Mouse (Mus musculus) hindbrain, embryonic 11.5 days (tissue): ENCODE data around the gene Tpm4. TPM values are rescaled to one million over a fixed set of nuclear protein-coding genes. Genes with fewer than 3 reads are reported as not detected.

Experiments
- ATAC-seq: fragments of 200-750 bp; cut with Nextera tagmentation; 2 replicates; pipeline ENCODE4 v1.8.0; 2017; ENCODE audit warnings: mild to moderate bottlenecking, moderate TSS enrichment, moderate library complexity; ENCODE audit not compliant: low FRiP score
- DNase-seq: peaks from one replicate; pipeline ENCODE4 v3.0.0-alpha.2; 2015; ENCODE audit warnings: low spot score
- H3K27ac ChIP-seq: fragments of 300-500 bp; sonication (generic); 2 replicates; pipeline ENCODE4 v1.5.1; 2014; ENCODE audit warnings: mild to moderate bottlenecking, low read depth, low read length
- H3K27me3 ChIP-seq: fragments of 300-500 bp; sonication (generic); 2 replicates; pipeline ENCODE4 v1.6.1; 2014; ENCODE audit warnings: mild to moderate bottlenecking, low read length, moderate library complexity, mixed read lengths; ENCODE audit not compliant: control insufficient read depth, insufficient read depth
- H3K36me3 ChIP-seq: fragments of 300-500 bp; sonication (generic); 2 replicates; pipeline ENCODE4 v1.6.1; 2014; ENCODE audit warnings: mild to moderate bottlenecking, low read length, moderate library complexity, mixed read lengths; ENCODE audit not compliant: control insufficient read depth, insufficient read depth
- H3K4me1 ChIP-seq: fragments of 300-500 bp; sonication (generic); replicated peaks from 2 replicates; pipeline ENCODE4 v1.6.1; 2014; ENCODE audit warnings: low read length, mixed read lengths; ENCODE audit not compliant: control insufficient read depth, insufficient read depth
- H3K4me2 ChIP-seq: fragments of 300-500 bp; sonication (generic); replicated peaks from 2 replicates; pipeline ENCODE4 v1.6.1; 2014; ENCODE audit warnings: mild to moderate bottlenecking, low read depth, low read length
- H3K4me3 ChIP-seq: fragments of 300-500 bp; sonication (generic); 2 replicates; pipeline ENCODE4 v1.5.1; 2014; ENCODE audit warnings: low read depth, low read length
- H3K9ac ChIP-seq: fragments of 300-500 bp; sonication (generic); 2 replicates; pipeline ENCODE4 v1.6.1; 2014; ENCODE audit warnings: low read depth, low read length
- H3K9me3 ChIP-seq: fragments of 300-500 bp; sonication (generic); 2 replicates; pipeline ENCODE4 v1.6.1; 2016; ENCODE audit warnings: low read length; ENCODE audit not compliant: control insufficient read depth
- WGBS: fragments of 180-500 bp; shearing (Covaris S2); extraction: QIAGEN DNeasy Blood & Tissue Kit; methylation state at CpG from one replicate; pipeline ENCODE4 v1.1.7; 2014; 5-methylcytosine and 5-hydroxymethylcytosine counted together
- polyA plus RNA-seq: library from polyadenylated mRNA; unstranded; fragments of >200 nt; fragmentation: Nextera tagmentation; extraction: Ambion mirVana; gene quantifications from 2 replicates; pipeline ENCODE4 v1.2.1, GENCODE M21; 2014

Tpm4 gene
- polyA plus RNA-seq, 1 experiment from 2014 or later: 567 TPM

DNA sequence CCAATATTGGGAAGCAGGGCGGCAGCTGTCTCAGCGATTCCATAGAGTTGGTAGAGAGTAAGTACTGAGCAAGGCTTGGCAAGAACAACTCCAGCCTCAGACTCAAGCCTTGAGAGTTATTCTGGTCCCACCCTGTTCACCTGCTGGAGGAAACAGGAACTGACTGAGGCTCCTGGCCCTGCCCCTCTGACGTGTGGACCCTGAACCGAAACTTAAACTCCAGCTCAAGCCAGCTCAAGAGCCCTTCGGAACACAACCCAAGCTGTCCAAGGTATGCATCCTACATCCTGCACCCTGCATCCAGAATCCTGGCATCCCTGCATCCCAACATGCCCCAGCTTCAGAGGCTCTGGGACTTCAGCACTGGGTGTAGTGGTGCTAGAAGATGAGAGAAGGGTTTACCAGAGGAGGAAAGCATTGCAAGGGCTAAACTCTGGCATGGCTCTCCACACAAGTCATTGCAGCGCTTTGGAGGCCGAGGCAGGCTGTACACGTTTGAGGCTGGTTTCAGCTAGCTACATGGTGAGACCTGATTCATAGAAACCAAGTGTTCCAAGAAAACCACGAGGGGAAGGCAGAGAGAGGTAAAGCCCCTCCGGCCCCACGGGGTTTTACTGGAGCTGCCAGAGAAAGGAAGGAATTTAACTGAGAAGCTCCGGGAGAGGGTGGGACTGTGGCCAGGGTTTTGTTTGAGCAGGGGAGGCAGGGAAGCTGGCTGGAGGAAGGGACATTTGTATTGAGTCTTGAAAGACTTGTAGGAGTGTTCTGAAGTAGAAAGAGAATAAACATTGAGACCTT is 54.8 kb downstream of the Tpm4 start, which contains the start of gene Hsh2d:
Gene Hsh2d (plus strand): TSS at position 222 of the 798 bp plus-strand sequence.
- WGBS: 75% methylated on average over 12 of the region's 12 CpGs
- ATAC-seq (no peak), DNase-seq (no peak)
- no peak within 1 kb of the TSS for H3K4me3 ChIP-seq
- no peak within 1 kb of the TSS for H3K27ac ChIP-seq
- no peaks in the 10 kb centered on the region for H3K9me3 ChIP-seq
- H3K4me2 ChIP-seq: no peak within 1 kb of the TSS
- no peak within 1 kb of the TSS for H3K9ac ChIP-seq
- H3K27me3 ChIP-seq: no peaks in the 10 kb centered on the region
- no peaks in the 10 kb centered on the region for H3K36me3 ChIP-seq
- H3K4me1 ChIP-seq: no peaks in the 10 kb centered on the region

DNA sequence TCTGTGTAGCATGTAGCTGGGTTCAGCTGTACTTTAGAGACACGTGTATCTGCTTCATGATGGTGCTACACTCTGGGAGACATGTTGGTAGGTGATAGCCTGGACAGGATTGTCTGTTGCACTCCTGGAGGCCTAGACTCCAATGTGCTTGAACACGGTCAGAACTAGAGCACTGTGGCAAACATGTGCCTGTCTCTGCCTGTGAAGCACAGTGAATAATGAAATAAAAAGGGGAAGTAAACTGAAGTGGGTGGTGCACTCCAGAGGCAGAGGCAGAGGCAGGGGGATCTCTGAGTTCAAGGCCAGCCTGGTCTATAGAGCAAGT is 55.4 kb downstream of the Tpm4 start:
- ATAC-seq: no peak
- no peak overlapping the region for H3K4me3 ChIP-seq

DNA sequence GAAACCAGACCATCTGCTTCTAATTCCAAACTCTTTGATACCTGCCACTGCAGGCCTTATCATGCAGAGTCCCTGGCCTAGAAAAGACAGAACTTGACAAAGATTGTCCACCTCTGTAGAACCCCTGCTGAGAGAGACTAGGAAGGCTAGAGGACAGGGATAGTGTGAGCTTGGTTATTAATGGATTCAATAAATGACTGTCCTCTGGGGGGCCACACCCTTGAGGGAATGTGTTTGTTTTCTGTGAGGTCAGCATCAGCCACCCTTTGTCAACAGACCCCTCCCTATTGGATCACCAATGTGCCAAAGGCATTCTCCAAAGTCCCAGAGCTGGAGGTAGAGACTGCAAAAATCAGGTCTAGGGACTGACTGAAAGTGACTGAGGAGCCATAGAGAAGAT is 57.3 kb downstream of the Tpm4 start:
- Histone ChIP-seq H3K4me3 (no peak overlapping the region), H3K27ac (no peak overlapping the region), H3K36me3 (no peaks in the 10 kb centered on the region), H3K27me3 (no peaks in the 10 kb centered on the region), H3K9ac (no peak overlapping the region), H3K4me2 (no peak overlapping the region), H3K9me3 (no peaks in the 10 kb centered on the region), H3K4me1 (no peaks in the 10 kb centered on the region)
- no peak for ATAC-seq
- DNase-seq: no peak

More for the DNA sequence above, 55.4 kb downstream of the Tpm4 start:
- H3K27me3 ChIP-seq: no peaks in the 10 kb centered on the region
- no peak overlapping the region for H3K9ac ChIP-seq
- WGBS: 94% methylated on average over 2 of the region's 2 CpGs
- H3K27ac ChIP-seq: no peak overlapping the region
- no peaks in the 10 kb centered on the region for H3K4me1 ChIP-seq
- DNase-seq: no peak
- no peak overlapping the region for H3K4me2 ChIP-seq
- no peaks in the 10 kb centered on the region for H3K36me3 ChIP-seq
- no peaks in the 10 kb centered on the region for H3K9me3 ChIP-seq

DNA sequence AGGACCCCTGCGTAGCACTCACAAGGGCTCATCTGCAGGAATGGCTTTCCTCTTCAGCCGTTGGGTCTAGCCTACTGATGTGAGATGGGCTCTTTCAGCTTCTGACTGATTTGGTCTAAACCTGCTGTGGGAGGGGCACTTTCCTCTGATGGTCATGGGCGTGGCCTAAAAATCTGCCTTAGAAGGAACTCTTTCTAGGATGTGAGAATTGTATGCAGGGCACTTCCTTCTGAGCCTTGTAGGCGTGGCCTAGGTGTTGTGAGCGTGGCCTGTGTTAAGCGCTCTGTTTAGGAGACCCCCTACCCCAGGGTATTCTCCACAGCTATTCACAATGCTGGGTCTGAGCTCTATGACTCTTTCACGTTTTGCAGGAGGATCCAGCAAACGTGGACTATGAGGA is 63.2 kb downstream of the Tpm4 start:
- H3K4me2 ChIP-seq: no peak overlapping the region
- H3K9ac ChIP-seq: no peak overlapping the region
- 0 out of 2 replicates have a peak, but pooled peaks cover under 1% of the 10 kb centered on the region for H3K9me3 ChIP-seq
- no peaks in the 10 kb centered on the region for H3K27me3 ChIP-seq
- no peak overlapping the region for H3K27ac ChIP-seq
- ATAC-seq: no peak
- DNase-seq: no peak
- H3K4me3 ChIP-seq: no peak overlapping the region
- 59% methylated on average over 8 of the region's 8 CpGs for WGBS
- no peaks in the 10 kb centered on the region for H3K4me1 ChIP-seq
- H3K36me3 ChIP-seq: no peaks in the 10 kb centered on the region

Other genes starting within 250 kb of the Tpm4 start
- 9.1 and 12.4 TPM in 2 replicates for gene Zfp882, start 226.4 kb upstream of the Tpm4 start, polyA plus RNA-seq
- gene Zfp617, start 226.3 kb upstream of the Tpm4 start, polyA plus RNA-seq: 40.2 and 43.5 TPM in 2 replicates
- 21.4 and 27.0 TPM in 2 replicates for gene Zfp961, start 183.9 kb upstream of the Tpm4 start, polyA plus RNA-seq
- 0.56 and 0.94 TPM in 2 replicates for gene Cyp4f18, start 125.3 kb upstream of the Tpm4 start, polyA plus RNA-seq
- not detected in 2 replicates for gene Olfr372, start 93.8 kb upstream of the Tpm4 start, polyA plus RNA-seq
- gene Olfr373, start 51.8 kb upstream of the Tpm4 start, polyA plus RNA-seq: not detected in 2 replicates
- not detected in 2 replicates for gene Olfr374, start 27.9 kb upstream of the Tpm4 start, polyA plus RNA-seq
- 94.2 and 101 TPM in 2 replicates for gene Rab8a, start 26.2 kb downstream of the Tpm4 start, polyA plus RNA-seq
- gene Hsh2d, start 54.7 kb downstream of the Tpm4 start, polyA plus RNA-seq: not detected in 2 replicates
- gene Cib3, start 77.9 kb downstream of the Tpm4 start, polyA plus RNA-seq: not detected in 2 replicates
- gene Gm11034, start 78.7 kb downstream of the Tpm4 start, polyA plus RNA-seq: not detected in 2 replicates
- gene Fam32a, start 84.8 kb downstream of the Tpm4 start, polyA plus RNA-seq: 75.9 and 78.9 TPM in 2 replicates
- gene Ap1m1, start 105.0 kb downstream of the Tpm4 start, polyA plus RNA-seq: 174 and 175 TPM in 2 replicates
- gene Gm10282, start 170.3 kb downstream of the Tpm4 start, polyA plus RNA-seq: 32.2 and 35.1 TPM in 2 replicates
- 4.4 and 4.8 TPM in 2 replicates for gene Klf2, start 184.1 kb downstream of the Tpm4 start, polyA plus RNA-seq